Mouse (Mus musculus): Measurements from ENCODE around the gene 9530077C05Rik. TPM values are rescaled to one million over a fixed set of nuclear protein-coding genes. Genes with fewer than 3 reads are reported as not detected.
"Not testable (repeated sequence)": the region's sequence is repeated elsewhere in the genome, so short reads cannot be mapped to it uniquely, and the experiment has no call there.

9530077C05Rik gene
- polyA plus RNA-seq, 1 experiment from 2014 or later, result 4.9 TPM

DNA sequence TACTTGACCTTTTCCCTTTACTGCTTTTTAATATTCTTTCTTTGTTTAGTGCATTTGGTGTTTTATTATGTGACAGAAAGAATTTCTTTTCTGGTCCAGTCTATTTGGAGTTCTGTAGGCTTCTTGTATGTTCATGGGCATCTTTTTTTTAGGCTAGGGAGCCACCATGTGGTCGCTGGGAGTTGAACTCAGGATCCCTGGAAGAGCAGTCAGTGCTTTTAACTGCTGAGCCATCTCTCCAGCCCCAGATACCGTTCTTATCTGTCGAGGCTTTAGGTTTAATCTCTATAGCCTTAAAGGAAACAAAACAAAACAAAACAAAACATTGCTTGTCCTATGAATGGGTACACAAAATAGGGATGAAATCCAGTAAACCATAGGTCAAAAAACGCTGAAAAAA, 3.0 kb upstream of the 9530077C05Rik start:
- not testable (repeated sequence) for H3K9ac ChIP-seq (ENCODE audit: low read length); ATAC-seq (ENCODE audit: low read depth)

GRCm38 (mm10) chr9:22409501-22409900, 1.8 kb upstream of the 9530077C05Rik start:
- no peak overlapping the region for H3K9ac ChIP-seq (ENCODE audit: low read length)
- H3K36me3 ChIP-seq (ENCODE audit: control insufficient read depth, insufficient read depth, low read length), result no peaks in the 10 kb centered on the region
- H3K27ac ChIP-seq (ENCODE audit: low read length), result no peak overlapping the region
- peaks cover 3% of the 10 kb centered on the region; the same call in 1 of the 2 replicates for H3K4me1 ChIP-seq (replicated peaks; ENCODE audit: control insufficient read depth, insufficient read depth, low read length)
- no peak overlapping the region for H3K4me2 ChIP-seq (ENCODE audit: low read depth, low read length)
- H3K9me3 ChIP-seq (ENCODE audit: control insufficient read depth, low read length), result no peaks in the 10 kb centered on the region
- H3K4me3 ChIP-seq (ENCODE audit: low read length), result no peak overlapping the region
- 69% methylated on average over 7 of the region's 7 CpGs for WGBS
- ATAC-seq (ENCODE audit: low read depth), result no peak
- H3K27me3 ChIP-seq (ENCODE audit: control insufficient read depth, insufficient read depth, low read depth, low read length), result no peaks in the 10 kb centered on the region

More for the DNA sequence above, 3.0 kb upstream of the 9530077C05Rik start:
- not testable (repeated sequence) for H3K36me3 ChIP-seq (ENCODE audit: control insufficient read depth, insufficient read depth, low read length); H3K4me1 ChIP-seq (replicated peaks; ENCODE audit: control insufficient read depth, insufficient read depth, low read length); H3K4me2 ChIP-seq (ENCODE audit: low read depth, low read length); H3K4me3 ChIP-seq (ENCODE audit: low read length); H3K27ac ChIP-seq (ENCODE audit: low read length); H3K9me3 ChIP-seq (ENCODE audit: control insufficient read depth, low read length); H3K27me3 ChIP-seq (ENCODE audit: control insufficient read depth, insufficient read depth, low read depth, low read length)
- WGBS, result 17% methylated on average over 4 of the region's 4 CpGs

- H3K9me3 ChIP-seq (ENCODE audit: control insufficient read depth, low read length), result no peaks in the 10 kb centered on the region
- no peak overlapping the region for H3K4me3 ChIP-seq (ENCODE audit: low read length)
- no peak overlapping the region for H3K27ac ChIP-seq (ENCODE audit: low read length)
- no peaks in the 10 kb centered on the region for H3K36me3 ChIP-seq (ENCODE audit: control insufficient read depth, insufficient read depth, low read length)
- no peak for ATAC-seq (ENCODE audit: low read depth)
- H3K4me2 ChIP-seq (ENCODE audit: low read depth, low read length), result no peak overlapping the region
- H3K4me1 ChIP-seq (replicated peaks; ENCODE audit: control insufficient read depth, insufficient read depth, low read length), result peaks cover 7% of the 10 kb centered on the region; the same call in 1 of the 2 replicates
- no peak overlapping the region for H3K9ac ChIP-seq (ENCODE audit: low read length)
- H3K27me3 ChIP-seq (ENCODE audit: control insufficient read depth, insufficient read depth, low read depth, low read length), result no peaks in the 10 kb centered on the region
- WGBS, result 72% methylated on average over 3 of the region's 3 CpGs
These were observed 4.9 kb downstream of the 9530077C05Rik start for GRCm38 (mm10) chr9:22416187-22416586.

GRCm38 (mm10) chr9:22417547-22417946, 6.2 kb downstream of the 9530077C05Rik start:
- Histone ChIP-seq H3K9ac (ENCODE audit: low read length) (no peak overlapping the region), H3K4me3 (ENCODE audit: low read length) (no peak overlapping the region), H3K4me1 (replicated peaks; ENCODE audit: control insufficient read depth, insufficient read depth, low read length) (peaks cover 4% of the 10 kb centered on the region; the same call in 1 of the 2 replicates), H3K36me3 (ENCODE audit: control insufficient read depth, insufficient read depth, low read length) (no peaks in the 10 kb centered on the region), H3K27me3 (ENCODE audit: control insufficient read depth, insufficient read depth, low read depth, low read length) (no peaks in the 10 kb centered on the region), H3K27ac (ENCODE audit: low read length) (no peak overlapping the region), H3K4me2 (ENCODE audit: low read depth, low read length) (no peak overlapping the region), H3K9me3 (ENCODE audit: control insufficient read depth, low read length) (no peaks in the 10 kb centered on the region)
- 37% methylated on average over 6 of the region's 6 CpGs for WGBS
- ATAC-seq (ENCODE audit: low read depth), result no peak

DNA sequence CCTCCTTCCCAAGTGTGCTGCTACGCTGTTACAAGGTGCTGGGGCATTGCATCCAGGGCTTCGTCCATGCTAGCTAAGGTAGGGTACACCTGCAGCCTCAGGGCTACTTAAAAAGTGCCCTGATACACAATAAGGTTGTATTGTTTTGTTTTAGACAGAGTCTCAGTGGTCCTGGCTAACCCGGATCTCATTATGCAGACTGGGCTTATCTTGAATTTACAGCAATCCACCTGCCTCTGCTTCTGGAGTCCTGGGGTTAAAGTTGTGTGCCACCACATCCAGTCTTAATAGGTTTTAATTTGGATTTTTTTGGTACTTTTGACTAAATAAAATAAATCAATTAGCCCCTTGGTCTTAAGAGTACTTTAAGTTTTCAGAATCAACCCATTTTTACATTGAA, 8.6 kb downstream of the 9530077C05Rik start:
- Histone ChIP-seq H3K9me3 (ENCODE audit: control insufficient read depth, low read length) (no peaks in the 10 kb centered on the region), H3K27ac (ENCODE audit: low read length) (no peak overlapping the region), H3K4me2 (ENCODE audit: low read depth, low read length) (no peak overlapping the region), H3K27me3 (ENCODE audit: control insufficient read depth, insufficient read depth, low read depth, low read length) (no peaks in the 10 kb centered on the region), H3K4me1 (replicated peaks; ENCODE audit: control insufficient read depth, insufficient read depth, low read length) (peaks cover 7% of the 10 kb centered on the region; the same call in 1 of the 2 replicates), H3K9ac (ENCODE audit: low read length) (no peak overlapping the region), H3K36me3 (ENCODE audit: control insufficient read depth, insufficient read depth, low read length) (no peaks in the 10 kb centered on the region), H3K4me3 (ENCODE audit: low read length) (no peak overlapping the region)
- ATAC-seq (ENCODE audit: low read depth), result no peak
- WGBS, result 81% methylated on average over 3 of the region's 3 CpGs

GRCm38 (mm10) chr9:22420491-22420890, 9.2 kb downstream of the 9530077C05Rik start:
- no peak overlapping the region for H3K9ac ChIP-seq (ENCODE audit: low read length)
- no peaks in the 10 kb centered on the region for H3K27me3 ChIP-seq (ENCODE audit: control insufficient read depth, insufficient read depth, low read depth, low read length)
- H3K4me2 ChIP-seq (ENCODE audit: low read depth, low read length), result no peak overlapping the region
- WGBS, result 46% methylated on average over 7 of the region's 7 CpGs
- H3K4me3 ChIP-seq (ENCODE audit: low read length), result no peak overlapping the region
- no peak overlapping the region for H3K27ac ChIP-seq (ENCODE audit: low read length)
- peaks cover 7% of the 10 kb centered on the region; the same call in 1 of the 2 replicates for H3K4me1 ChIP-seq (replicated peaks; ENCODE audit: control insufficient read depth, insufficient read depth, low read length)
- no peak for ATAC-seq (ENCODE audit: low read depth)
- H3K9me3 ChIP-seq (ENCODE audit: control insufficient read depth, low read length), result no peaks in the 10 kb centered on the region
- no peaks in the 10 kb centered on the region for H3K36me3 ChIP-seq (ENCODE audit: control insufficient read depth, insufficient read depth, low read length)

GRCm38 (mm10) chr9:22422559-22422958, 11.2 kb downstream of the 9530077C05Rik start:
- Histone ChIP-seq H3K27ac (ENCODE audit: low read length) (no peak overlapping the region), H3K4me3 (ENCODE audit: low read length) (no peak overlapping the region), H3K9me3 (ENCODE audit: control insufficient read depth, low read length) (no peaks in the 10 kb centered on the region), H3K9ac (ENCODE audit: low read length) (no peak overlapping the region), H3K27me3 (ENCODE audit: control insufficient read depth, insufficient read depth, low read depth, low read length) (no peaks in the 10 kb centered on the region), H3K36me3 (ENCODE audit: control insufficient read depth, insufficient read depth, low read length) (no peaks in the 10 kb centered on the region), H3K4me1 (replicated peaks; ENCODE audit: control insufficient read depth, insufficient read depth, low read length) (peaks cover 7% of the 10 kb centered on the region; the same call in 1 of the 2 replicates), H3K4me2 (ENCODE audit: low read depth, low read length) (no peak overlapping the region)
- 59% methylated on average over 1 of the region's 1 CpGs for WGBS
- ATAC-seq (ENCODE audit: low read depth), result no peak

DNA sequence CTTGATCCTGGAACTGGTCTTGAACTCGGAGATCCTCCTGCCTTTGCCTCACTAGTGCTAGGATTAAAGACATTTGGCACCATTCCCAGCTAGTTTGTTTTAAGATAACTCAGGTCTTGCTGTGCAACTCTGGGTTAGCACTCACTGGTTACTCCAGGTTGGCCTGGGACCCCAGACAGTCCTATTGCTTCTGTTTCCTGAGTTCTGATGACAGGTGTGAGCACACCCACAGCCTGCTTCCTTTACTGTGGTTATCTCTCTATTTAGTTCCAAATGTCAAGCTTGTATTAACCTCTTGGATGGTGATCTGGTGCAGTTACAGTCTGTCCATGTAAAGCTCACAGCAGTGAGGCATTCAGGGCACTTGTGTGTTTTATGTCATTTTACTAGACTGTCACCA, 12.2 kb downstream of the 9530077C05Rik start:
- H3K4me1 ChIP-seq (replicated peaks; ENCODE audit: control insufficient read depth, insufficient read depth, low read length), result 0 out of 2 replicates have a peak, but pooled peaks cover 2% of the 10 kb centered on the region
- ATAC-seq (ENCODE audit: low read depth), result no peak

DNA sequence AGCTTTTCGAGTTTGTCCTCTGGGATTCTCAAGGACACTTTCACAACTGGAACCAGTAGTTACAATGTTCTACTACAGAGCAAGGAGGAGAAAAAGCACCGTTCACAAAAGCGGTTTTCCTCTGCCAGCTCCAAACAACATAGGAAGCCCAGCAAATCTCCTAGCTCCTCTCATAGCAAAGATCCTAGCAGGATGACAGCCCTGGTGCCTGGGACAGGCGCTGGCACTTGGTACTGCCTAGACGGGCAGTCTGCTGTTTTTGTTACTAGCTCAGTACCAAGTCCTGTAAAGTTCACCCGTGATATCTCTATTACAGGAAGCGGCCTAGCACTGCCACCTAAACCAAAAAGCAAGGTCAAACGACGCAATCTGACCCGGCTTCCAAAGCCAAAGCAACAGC, 12.9 kb downstream of the 9530077C05Rik start:
- WGBS, result 58% methylated on average over 10 of the region's 10 CpGs
- no peak for ATAC-seq (ENCODE audit: low read depth)
- Histone ChIP-seq H3K27ac (ENCODE audit: low read length) (no peak overlapping the region), H3K4me2 (ENCODE audit: low read depth, low read length) (no peak overlapping the region), H3K9ac (ENCODE audit: low read length) (no peak overlapping the region), H3K27me3 (ENCODE audit: control insufficient read depth, insufficient read depth, low read depth, low read length) (no peaks in the 10 kb centered on the region), H3K36me3 (ENCODE audit: control insufficient read depth, insufficient read depth, low read length) (no peaks in the 10 kb centered on the region), H3K4me1 (replicated peaks; ENCODE audit: control insufficient read depth, insufficient read depth, low read length) (0 out of 2 replicates have a peak, but pooled peaks cover 2% of the 10 kb centered on the region), H3K4me3 (ENCODE audit: low read length) (no peak overlapping the region), H3K9me3 (ENCODE audit: control insufficient read depth, low read length) (no peaks in the 10 kb centered on the region)

More for the DNA sequence above, 12.2 kb downstream of the 9530077C05Rik start:
- Histone ChIP-seq H3K9ac (ENCODE audit: low read length) (no peak overlapping the region), H3K9me3 (ENCODE audit: control insufficient read depth, low read length) (no peaks in the 10 kb centered on the region), H3K4me2 (ENCODE audit: low read depth, low read length) (no peak overlapping the region), H3K27me3 (ENCODE audit: control insufficient read depth, insufficient read depth, low read depth, low read length) (no peaks in the 10 kb centered on the region), H3K36me3 (ENCODE audit: control insufficient read depth, insufficient read depth, low read length) (no peaks in the 10 kb centered on the region), H3K27ac (ENCODE audit: low read length) (no peak overlapping the region), H3K4me3 (ENCODE audit: low read length) (no peak overlapping the region)
- WGBS, result 73% methylated on average over 1 of the region's 1 CpGs

- no peaks in the 10 kb centered on the region for H3K36me3 ChIP-seq (ENCODE audit: control insufficient read depth, insufficient read depth, low read length)
- no peaks in the 10 kb centered on the region for H3K27me3 ChIP-seq (ENCODE audit: control insufficient read depth, insufficient read depth, low read depth, low read length)
- H3K4me1 ChIP-seq (replicated peaks; ENCODE audit: control insufficient read depth, insufficient read depth, low read length), result peaks cover 6% of the 10 kb centered on the region
- ATAC-seq (ENCODE audit: low read depth), result no peak
- no peak overlapping the region for H3K4me3 ChIP-seq (ENCODE audit: low read length)
- 78% methylated on average over 4 of the region's 4 CpGs for WGBS
- no peak overlapping the region for H3K4me2 ChIP-seq (ENCODE audit: low read depth, low read length)
- H3K27ac ChIP-seq (ENCODE audit: low read length), result no peak overlapping the region
- no peaks in the 10 kb centered on the region for H3K9me3 ChIP-seq (ENCODE audit: control insufficient read depth, low read length)
- no peak overlapping the region for H3K9ac ChIP-seq (ENCODE audit: low read length)
These were observed 13.4 kb downstream of the 9530077C05Rik start for GRCm38 (mm10) chr9:22424719-22425118.

Data from lung, embryonic 16.5 days (tissue).